Mouse (Mus musculus) intestine, postnatal 0 days (tissue): ENCODE results near the gene Gna15. TPM values are rescaled to one million over a fixed set of nuclear protein-coding genes. Genes with fewer than 3 reads are reported as not detected.

Experiments
- ATAC-seq: fragments of 200-750 bp; cut with Nextera tagmentation; 2 replicates; pipeline ENCODE4 v1.8.0; 2017; ENCODE audit warnings: mild to moderate bottlenecking, moderate TSS enrichment, moderate library complexity
- H3K27ac ChIP-seq: fragments of 300-500 bp; sonication (generic); 2 replicates; pipeline ENCODE4 v1.5.1; 2014; ENCODE audit warnings: mild to moderate bottlenecking, low read depth, low read length, moderate library complexity
- H3K27me3 ChIP-seq: fragments of 300-500 bp; sonication (generic); replicated peaks from 2 replicates; pipeline ENCODE4 v1.6.1; 2014; ENCODE audit warnings: low read length, mixed read lengths; ENCODE audit not compliant: control insufficient read depth, insufficient read depth
- H3K36me3 ChIP-seq: fragments of 300-500 bp; sonication (generic); 2 replicates; pipeline ENCODE4 v1.6.1; 2014; ENCODE audit warnings: mild to moderate bottlenecking, moderate library complexity; ENCODE audit not compliant: control insufficient read depth, insufficient read depth
- H3K4me1 ChIP-seq: fragments of 300-500 bp; sonication (generic); replicated peaks from 2 replicates; pipeline ENCODE4 v1.6.1; 2014; ENCODE audit warnings: antibody characterized with exemption, low read length, mixed read lengths; ENCODE audit not compliant: control insufficient read depth, insufficient read depth
- H3K4me2 ChIP-seq: fragments of 300-500 bp; sonication (generic); replicated peaks from 2 replicates; pipeline ENCODE4 v1.6.1; 2014; ENCODE audit warnings: low read depth, mild to moderate bottlenecking, moderate library complexity
- H3K4me3 ChIP-seq: fragments of 300-500 bp; sonication (generic); 2 replicates; pipeline ENCODE4 v1.5.1; 2014; ENCODE audit warnings: low read depth, low read length
- H3K9ac ChIP-seq: fragments of 300-500 bp; sonication (generic); 2 replicates; pipeline ENCODE4 v1.6.1; 2014; ENCODE audit warnings: mild to moderate bottlenecking, low read depth, low read length
- H3K9me3 ChIP-seq: fragments of 300-500 bp; sonication (generic); 2 replicates; pipeline ENCODE4 v1.6.1; 2016; ENCODE audit warnings: mixed run types; ENCODE audit not compliant: control insufficient read depth
- CTCF ChIP-seq: sonication (generic); IDR thresholded peaks from 2 replicates; pipeline ENCODE4 v1.5.1; 2016; ENCODE audit warnings: low read depth, mild to moderate bottlenecking, control low read depth, antibody characterized with exemption, moderate library complexity
- WGBS: fragments of 180-500 bp; shearing (Covaris S2); extraction: QIAGEN DNeasy Blood & Tissue Kit; methylation state at CpG from one replicate; pipeline ENCODE4 v1.1.7; 2014; 5-methylcytosine and 5-hydroxymethylcytosine counted together
- microRNA-seq: library from miRNA; unstranded; fragments of <30 nt; microRNA quantifications from one replicate; pipeline ENCODE4, GENCODE M21; 2016
- polyA plus RNA-seq: library from polyadenylated mRNA; unstranded; fragments of >200 nt; fragmentation: Nextera tagmentation; extraction: Ambion mirVana; gene quantifications from 2 replicates; pipeline ENCODE4 v1.2.1, GENCODE M21; 2015

Gna15 gene
- polyA plus RNA-seq, 1 experiment from 2014 or later: 0.64 TPM

- Histone ChIP-seq H3K9ac (no peak overlapping the region), H3K4me2 (no peak overlapping the region), H3K36me3 (no peaks in the 10 kb centered on the region; the same call in 1 of the 2 replicates), H3K27ac (no peak overlapping the region), H3K9me3 (no peaks in the 10 kb centered on the region), H3K4me3 (no peak overlapping the region), H3K27me3 (peaks cover 73% of the 10 kb centered on the region), H3K4me1 (no peaks in the 10 kb centered on the region)
- no peak for ATAC-seq
- 7% methylated on average over 14 of the region's 14 CpGs for WGBS
- no peak for TF ChIP-seq CTCF
These were observed 71.1 kb downstream of the Gna15 start for GRCm38 (mm10) chr10:81452947-81453288.

Small RNA genes lying within 50 kb of the gene (microRNA-seq; reads per million reads assigned to microRNA genes)
- gene Gm25595: not detected

Other genes starting within 250 kb of the Gna15 start
- gene Tjp3, start 232.6 kb downstream of the Gna15 start, polyA plus RNA-seq: 43.2 and 43.4 TPM in 2 replicates
- 27.2 and 27.6 TPM in 2 replicates for gene Pip5k1c, start 231.3 kb downstream of the Gna15 start, polyA plus RNA-seq
- 14.7 and 15.0 TPM in 2 replicates for gene Cactin, start 203.1 kb downstream of the Gna15 start, polyA plus RNA-seq
- gene Tbxa2r, start 195.5 kb downstream of the Gna15 start, polyA plus RNA-seq: 9.8 and 10.7 TPM in 2 replicates
- gene Gipc3, start 181.0 kb downstream of the Gna15 start, polyA plus RNA-seq: 0.04 and 0.08 TPM in 2 replicates
- 99.8 and 111 TPM in 2 replicates for gene Hmg20b, start 173.7 kb downstream of the Gna15 start, polyA plus RNA-seq
- gene Mfsd12, start 166.7 kb downstream of the Gna15 start, polyA plus RNA-seq: 29.6 and 32.8 TPM in 2 replicates
- 0.85 and 1.5 TPM in 2 replicates for gene 4930404N11Rik, start 158.4 kb downstream of the Gna15 start, polyA plus RNA-seq
- gene Fzr1, start 145.7 kb downstream of the Gna15 start, polyA plus RNA-seq: 40.8 and 45.2 TPM in 2 replicates
- 54.0 and 59.4 TPM in 2 replicates for gene Dohh, start 139.8 kb downstream of the Gna15 start, polyA plus RNA-seq
- 0.76 and 1.1 TPM in 2 replicates for gene Gm48551, start 139.8 kb downstream of the Gna15 start, polyA plus RNA-seq
- 0.31 TPM in 1 of 2 replicates, not detected in the other for gene Gm48552, start 135.2 kb downstream of the Gna15 start, polyA plus RNA-seq
- 1,233 and 1,333 TPM in 2 replicates for gene Smim24, start 131.2 kb downstream of the Gna15 start, polyA plus RNA-seq
- gene Nfic, start 68.6 kb downstream of the Gna15 start, polyA plus RNA-seq: 29.2 and 35.1 TPM in 2 replicates
- gene Celf5, start 41.5 kb downstream of the Gna15 start, polyA plus RNA-seq: 0.76 and 1.0 TPM in 2 replicates
- 58.6 and 61.1 TPM in 2 replicates for gene Ncln, start 27.8 kb downstream of the Gna15 start, polyA plus RNA-seq
- gene S1pr4, start 24.1 kb downstream of the Gna15 start, polyA plus RNA-seq: 0.50 and 0.74 TPM in 2 replicates
- gene Gna11, start 21.0 kb upstream of the Gna15 start, polyA plus RNA-seq: 188 and 195 TPM in 2 replicates
- 528 and 536 TPM in 2 replicates for gene Aes, start 35.3 kb upstream of the Gna15 start, polyA plus RNA-seq
- gene Tle2, start 50.3 kb upstream of the Gna15 start, polyA plus RNA-seq: 3.0 and 5.2 TPM in 2 replicates
- 3.9 and 4.2 TPM in 2 replicates for gene Tle6, start 76.8 kb upstream of the Gna15 start, polyA plus RNA-seq
- 0.18 and 0.20 TPM in 2 replicates for gene BC025920, start 82.0 kb upstream of the Gna15 start, polyA plus RNA-seq
- gene Sirt6, start 103.6 kb upstream of the Gna15 start, polyA plus RNA-seq: 13.5 and 13.9 TPM in 2 replicates
- 3.5 and 4.2 TPM in 2 replicates for gene Ankrd24, start 104.3 kb upstream of the Gna15 start, polyA plus RNA-seq
- 1.6 TPM in 2 replicates for gene Gm10778, start 124.8 kb upstream of the Gna15 start, polyA plus RNA-seq
- gene Zfp433, start 180.6 kb upstream of the Gna15 start, polyA plus RNA-seq: 4.4 and 7.8 TPM in 2 replicates
- 1.0 and 1.4 TPM in 2 replicates for gene Gm3055, start 246.9 kb upstream of the Gna15 start, polyA plus RNA-seq